Mouse (Mus musculus): ENCODE data around the gene Il1rn. TPM values are rescaled to one million over a fixed set of nuclear protein-coding genes. Genes with fewer than 3 reads are reported as not detected.

Il1rn gene
- total and polyA plus RNA-seq, 2 experiments from 2014 or later, result not detected

DNA sequence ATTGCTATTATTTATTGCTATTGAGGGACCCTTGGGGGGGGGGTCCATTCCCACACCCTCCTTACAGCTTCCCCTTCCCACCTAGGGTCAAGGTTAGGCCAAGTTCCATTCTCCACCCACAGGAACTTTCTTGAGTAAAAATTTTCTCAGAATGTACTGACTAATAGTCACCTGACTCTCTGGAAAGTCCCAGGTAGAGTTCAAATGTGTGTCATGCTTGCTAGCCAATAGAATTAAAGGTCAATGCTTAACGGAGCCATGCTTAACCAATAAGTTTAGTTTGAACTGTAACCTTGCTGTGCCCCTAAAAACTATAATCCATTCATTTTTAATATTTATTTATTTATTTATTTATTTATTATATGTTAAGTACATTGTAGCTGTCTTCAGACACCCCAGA lies 22.7 kb downstream of the Il1rn start:
- ATAC-seq (no peak), DNase-seq (no peak)
- 94% methylated on average over 1 of the region's 1 CpGs for WGBS
- no peaks in the 10 kb centered on the region for H3K9me3 ChIP-seq (ENCODE audit: low read length)
- H3K4me1 ChIP-seq (ENCODE audit: insufficient read depth), result no peaks in the 10 kb centered on the region
- H3K4me3 ChIP-seq (ENCODE audit: low read depth, low read length), result no peak overlapping the region
- H3K27ac ChIP-seq (ENCODE audit: low read depth, low read length), result no peak overlapping the region
- H3K9ac ChIP-seq, result no peak overlapping the region
- no peak overlapping the region for H3K4me2 ChIP-seq (ENCODE audit: low read depth)
- no peaks in the 10 kb centered on the region for H3K36me3 ChIP-seq (ENCODE audit: insufficient read depth)
- TF ChIP-seq CTCF (IDR thresholded peaks at IDR 0.05; ENCODE audit: low read depth), result no peak
- no peaks in the 10 kb centered on the region for H3K27me3 ChIP-seq (ENCODE audit: insufficient read depth, low read length)

DNA sequence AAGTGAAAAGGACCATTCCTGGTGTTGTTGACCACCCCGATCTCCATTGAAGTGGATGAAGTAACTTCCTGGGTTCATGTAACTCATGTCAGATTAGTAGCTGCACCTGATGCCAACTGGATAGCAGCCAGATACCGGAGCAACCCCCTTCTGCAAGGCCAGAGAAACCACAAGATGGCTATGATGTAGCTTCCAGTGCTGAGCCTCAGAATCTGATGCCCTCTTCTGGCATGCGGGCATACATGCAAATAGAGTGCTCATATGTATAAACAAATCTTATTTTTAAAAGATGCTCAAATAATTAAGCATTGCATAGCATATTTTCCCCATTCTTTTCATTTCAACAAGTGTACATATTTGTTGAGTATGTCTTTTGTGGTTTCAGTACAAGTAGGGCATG lies 27.2 kb downstream of the Il1rn start:
- TF ChIP-seq CTCF (IDR thresholded peaks at IDR 0.05; ENCODE audit: low read depth), result no peak
- H3K4me1 ChIP-seq (ENCODE audit: insufficient read depth), result no peaks in the 10 kb centered on the region
- H3K9ac ChIP-seq, result no peak overlapping the region
- ATAC-seq, result no peak
- no peak overlapping the region for H3K4me3 ChIP-seq (ENCODE audit: low read depth, low read length)
- 70% methylated on average over 3 of the region's 3 CpGs for WGBS
- no peak overlapping the region for H3K4me2 ChIP-seq (ENCODE audit: low read depth)
- no peak overlapping the region for H3K27ac ChIP-seq (ENCODE audit: low read depth, low read length)
- no peak for DNase-seq
- H3K9me3 ChIP-seq (ENCODE audit: low read length), result no peaks in the 10 kb centered on the region
- no peaks in the 10 kb centered on the region for H3K27me3 ChIP-seq (ENCODE audit: insufficient read depth, low read length)
- H3K36me3 ChIP-seq (ENCODE audit: insufficient read depth), result no peaks in the 10 kb centered on the region

DNA sequence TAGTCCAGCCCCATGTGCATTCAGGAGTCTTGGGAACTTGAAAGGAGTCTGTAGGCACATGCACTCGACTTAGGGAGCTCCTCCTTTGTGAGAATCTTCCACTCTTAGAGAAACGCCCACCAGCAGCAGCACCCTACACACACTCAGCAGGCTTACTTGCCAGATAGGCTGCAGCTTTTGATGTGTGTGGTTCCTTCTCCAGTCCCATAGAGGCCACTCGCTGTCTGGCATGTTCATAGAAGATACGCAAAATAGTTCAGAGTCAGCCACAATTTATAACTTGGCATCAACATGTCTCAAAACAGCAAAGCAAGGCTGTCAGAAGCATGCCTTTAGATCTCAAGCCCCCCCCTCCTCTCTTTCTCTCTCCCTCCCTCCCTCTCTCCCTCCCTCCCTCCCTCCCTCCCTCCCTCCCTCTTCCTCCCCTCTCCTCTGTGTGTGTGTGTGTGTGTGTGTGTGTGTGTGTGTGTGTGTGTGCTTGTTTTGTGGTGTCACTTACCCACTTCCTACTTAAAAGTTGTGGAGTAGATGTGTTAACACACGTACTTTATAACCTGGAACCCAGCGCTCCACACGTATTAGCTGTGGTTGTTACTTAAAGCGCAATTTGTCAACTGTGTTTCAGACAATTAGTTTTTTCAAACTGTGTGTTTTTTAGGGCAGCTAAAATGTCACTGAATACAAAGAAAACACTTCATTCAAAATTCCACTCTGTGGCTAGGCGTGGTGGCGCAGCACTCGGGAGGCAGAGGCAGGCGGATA lies 29.7 kb downstream of the Il1rn start:
- Histone ChIP-seq H3K9ac (no peak overlapping the region), H3K4me1 (ENCODE audit: insufficient read depth) (no peaks in the 10 kb centered on the region), H3K9me3 (ENCODE audit: low read length) (no peaks in the 10 kb centered on the region), H3K27me3 (ENCODE audit: insufficient read depth, low read length) (no peaks in the 10 kb centered on the region), H3K4me2 (ENCODE audit: low read depth) (no peak overlapping the region), H3K36me3 (ENCODE audit: insufficient read depth) (no peaks in the 10 kb centered on the region), H3K27ac (ENCODE audit: low read depth, low read length) (no peak overlapping the region), H3K4me3 (ENCODE audit: low read depth, low read length) (no peak overlapping the region)
- no peak for DNase-seq
- no peak for TF ChIP-seq CTCF (IDR thresholded peaks at IDR 0.05; ENCODE audit: low read depth)
- no peak for ATAC-seq
- WGBS, result 77% methylated on average over 12 of the region's 12 CpGs

DNA sequence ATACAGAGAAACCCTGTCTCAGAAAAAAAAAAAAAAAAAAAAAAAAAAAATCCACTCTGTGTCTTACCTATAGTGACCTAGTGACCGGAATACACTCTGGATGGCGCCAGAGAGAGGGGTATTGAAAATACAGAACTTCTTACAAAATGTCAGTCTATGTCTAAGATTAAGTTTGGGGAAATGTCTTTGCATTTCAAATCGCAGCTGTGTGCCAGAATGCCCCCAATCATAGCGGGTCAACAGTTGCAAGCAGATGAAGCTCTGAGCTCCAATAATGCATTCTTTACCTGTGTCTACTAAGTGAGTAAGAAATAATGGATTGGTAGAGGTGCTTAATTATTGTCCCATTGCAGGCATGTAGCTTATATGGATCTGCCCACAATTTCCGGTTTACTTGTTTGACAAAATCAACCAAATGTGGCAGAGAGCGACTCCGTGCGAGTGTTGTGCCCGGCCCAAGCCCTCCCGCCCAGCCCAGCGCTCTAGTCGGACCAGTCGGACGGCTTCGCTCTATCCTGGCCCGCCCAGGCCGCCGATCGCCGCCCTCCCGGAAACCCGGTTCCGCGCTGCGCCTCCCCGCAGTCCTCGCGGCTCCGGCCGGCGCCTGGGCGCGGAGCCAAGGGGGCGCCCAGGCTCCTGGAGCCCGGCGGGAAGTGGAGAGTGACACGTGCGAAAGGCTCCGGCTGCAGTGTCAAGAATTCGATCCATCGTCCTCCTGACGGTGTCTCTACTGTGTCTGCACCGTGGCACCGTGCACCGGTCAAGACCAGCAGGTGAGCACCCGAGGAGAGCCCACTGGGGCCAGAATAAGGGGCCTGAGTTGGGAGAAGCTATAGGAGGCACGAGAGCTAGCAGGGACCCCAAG lies 30.6 kb downstream of the Il1rn start, which contains the start of gene Psd4:
Psd4 (plus strand) TSS at position 551 of the 865 bp plus-strand sequence.
- H3K27ac ChIP-seq (ENCODE audit: low read depth, low read length), result no peak within 1 kb of the TSS
- H3K9ac ChIP-seq, result peak within 1 kb of the TSS; percentile 43
- ATAC-seq, result peak; percentile 82
- H3K27me3 ChIP-seq (ENCODE audit: insufficient read depth, low read length), result no peaks in the 10 kb centered on the region
- WGBS, result 3% methylated on average over 47 of the region's 47 CpGs
- H3K36me3 ChIP-seq (ENCODE audit: insufficient read depth), result no peaks in the 10 kb centered on the region
- 0 out of 2 replicates have a peak, but pooled peaks have one; percentile 2 for TF ChIP-seq CTCF (IDR thresholded peaks at IDR 0.05; ENCODE audit: low read depth)
- DNase-seq, result peak; percentile 21
- H3K4me2 ChIP-seq (ENCODE audit: low read depth), result peak within 1 kb of the TSS; percentile 91
- peak within 1 kb of the TSS; percentile 46 for H3K4me3 ChIP-seq (ENCODE audit: low read depth, low read length)
- H3K4me1 ChIP-seq (ENCODE audit: insufficient read depth), result no peaks in the 10 kb centered on the region
- no peaks in the 10 kb centered on the region for H3K9me3 ChIP-seq (ENCODE audit: low read length)

DNA sequence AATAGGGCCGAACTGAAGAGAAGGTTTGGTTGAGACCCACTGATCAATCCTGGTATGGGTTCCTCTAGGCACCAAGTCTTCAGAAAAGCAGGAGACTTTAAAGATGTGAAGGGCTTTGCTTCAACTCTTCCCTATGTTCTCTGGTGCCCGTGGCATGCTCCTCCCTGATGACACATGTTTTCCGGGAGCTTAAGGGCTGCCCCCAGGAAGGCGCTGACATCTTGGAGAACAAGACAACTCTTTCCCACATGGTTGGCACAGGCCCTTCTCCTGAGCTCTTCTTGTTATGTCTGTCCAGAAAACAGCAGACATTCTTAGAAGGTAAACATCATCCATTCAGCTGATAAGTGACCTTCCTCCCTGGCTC lies 31.2 kb downstream of the Il1rn start:
- Histone ChIP-seq H3K27me3 (ENCODE audit: insufficient read depth, low read length) (no peaks in the 10 kb centered on the region), H3K4me3 (ENCODE audit: low read depth, low read length) (no peak overlapping the region; the same call in 1 of the 2 replicates), H3K36me3 (ENCODE audit: insufficient read depth) (no peaks in the 10 kb centered on the region), H3K4me1 (ENCODE audit: insufficient read depth) (no peaks in the 10 kb centered on the region), H3K4me2 (ENCODE audit: low read depth) (peak overlapping the region; percentile 91), H3K9ac (no peak overlapping the region; the same call in 1 of the 2 replicates), H3K9me3 (ENCODE audit: low read length) (no peaks in the 10 kb centered on the region), H3K27ac (ENCODE audit: low read depth, low read length) (no peak overlapping the region)
- ATAC-seq, result no peak
- no peak for TF ChIP-seq CTCF (IDR thresholded peaks at IDR 0.05; ENCODE audit: low read depth)
- no peak for DNase-seq
- 75% methylated on average over 4 of the region's 4 CpGs for WGBS

DNA sequence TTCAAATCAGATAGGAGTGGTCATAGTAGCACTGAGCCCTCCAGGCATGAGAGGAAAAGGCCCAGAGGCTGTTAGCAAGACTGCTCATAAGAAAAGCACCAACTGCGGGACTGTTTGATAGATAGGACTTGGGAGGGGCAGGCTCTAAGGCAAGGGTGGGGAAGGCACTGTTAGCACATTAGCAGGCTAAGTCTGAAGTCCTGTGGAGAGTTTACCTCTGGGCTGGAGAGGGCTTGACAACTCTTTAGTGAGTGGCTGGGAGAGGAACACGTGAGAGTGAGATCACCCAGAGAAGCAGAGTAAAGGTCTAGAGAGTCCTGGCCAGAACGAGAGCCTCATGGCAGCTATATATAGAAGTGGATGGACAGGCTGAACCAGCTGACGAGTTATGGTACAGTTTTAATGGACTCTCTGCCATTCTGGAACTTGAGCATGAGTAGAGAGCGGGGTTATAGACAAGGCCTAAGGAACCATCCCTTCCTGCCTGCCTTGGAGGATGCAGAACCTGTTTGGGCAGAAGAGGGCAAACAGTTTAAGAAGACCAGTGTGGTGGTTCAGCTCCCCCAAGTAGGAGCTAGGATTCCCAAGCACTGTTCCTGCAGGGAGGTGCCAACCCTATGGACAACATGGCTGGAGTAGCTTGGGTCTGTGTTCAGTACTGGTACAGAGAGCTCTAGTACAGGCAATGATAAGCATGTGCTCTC lies 42.2 kb downstream of the Il1rn start:
- WGBS, result 81% methylated on average over 5 of the region's 5 CpGs
- no peak for TF ChIP-seq CTCF (IDR thresholded peaks at IDR 0.05; ENCODE audit: low read depth)

More for the DNA sequence above, 42.2 kb downstream of the Il1rn start:
- Histone ChIP-seq H3K27ac (ENCODE audit: low read depth, low read length) (no peak overlapping the region), H3K4me3 (ENCODE audit: low read depth, low read length) (no peak overlapping the region), H3K4me1 (ENCODE audit: insufficient read depth) (no peaks in the 10 kb centered on the region), H3K36me3 (ENCODE audit: insufficient read depth) (no peaks in the 10 kb centered on the region), H3K4me2 (ENCODE audit: low read depth) (no peak overlapping the region), H3K9ac (no peak overlapping the region), H3K27me3 (ENCODE audit: insufficient read depth, low read length) (no peaks in the 10 kb centered on the region), H3K9me3 (ENCODE audit: low read length) (no peaks in the 10 kb centered on the region)
- no peak for ATAC-seq
- no peak for DNase-seq
